Mouse (Mus musculus): ENCODE measurements at regions not wholly inside any gene's neighbourhood (a gene's known extent, or its start where the extent isn't known, plus 50 kb on each side); places are given as distances from the start of the nearest gene placed in this dataset.

DNA sequence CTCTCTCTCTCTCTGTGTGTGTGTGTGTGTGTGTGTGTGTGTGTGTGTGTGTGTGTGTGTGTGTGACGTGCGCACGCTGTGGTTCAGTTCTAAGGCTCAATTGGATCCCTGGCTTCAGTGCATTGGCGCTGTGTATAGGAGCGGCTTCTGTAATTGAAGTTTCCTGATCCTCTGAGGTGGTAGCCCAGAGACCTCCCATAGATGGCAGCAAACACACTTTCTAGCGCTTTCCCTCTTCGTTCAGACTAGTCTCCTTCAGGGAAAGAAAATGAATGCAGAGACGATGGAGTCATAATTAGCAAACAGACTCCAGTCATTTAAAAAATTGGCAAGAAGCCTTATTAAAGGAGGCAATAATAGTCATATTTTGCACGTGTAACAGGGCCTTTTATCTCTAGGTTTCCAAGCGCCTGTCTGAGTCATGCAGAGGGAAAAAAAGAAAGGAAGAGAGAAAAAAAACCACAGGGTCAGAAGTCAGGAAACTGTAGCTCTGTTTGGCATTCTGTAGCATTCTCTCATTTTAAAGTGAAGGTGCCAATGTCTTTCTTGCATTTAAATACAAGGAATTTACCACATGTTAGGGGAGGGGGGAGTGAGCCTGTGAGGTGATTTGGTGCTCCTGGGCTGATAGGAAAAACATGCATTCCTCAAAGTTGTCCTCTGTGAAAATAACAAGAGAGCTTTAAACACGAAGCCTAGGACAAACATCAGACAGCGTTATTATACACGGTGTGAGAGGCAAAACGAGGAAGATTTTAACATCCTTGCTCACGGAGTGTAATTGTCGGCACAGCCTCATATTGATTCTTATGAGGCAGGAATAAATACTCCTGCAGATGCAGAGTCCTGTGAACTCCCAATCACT lies 439.4 kb upstream of the Kif2a start:
- TF ChIP-seq CTCF (IDR thresholded peaks at IDR 0.05; ENCODE audit: extremely low read depth, insufficient read depth, low read length): peak; percentile 87
- TF ChIP-seq POLR2A (IDR thresholded peaks at IDR 0.05; ENCODE audit: extremely low read depth, insufficient read depth, low read length): no peak

Data from cortical plate, adult 2 months (tissue).